Mouse (Mus musculus) small intestine, adult 2 months (tissue): Measurements from ENCODE around the gene Zfp462.

Source experiments
- CTCF ChIP-seq: fragments of 200-500 bp; IDR thresholded peaks from 2 replicates; pipeline ENCODE4 v1.5.1; 2012; ENCODE audit warnings: low read depth, mild to moderate bottlenecking, control low read depth, inconsistent platforms, low read length, moderate library complexity, mixed read lengths; ENCODE audit not compliant: insufficient replicate concordance, insufficient read length; ENCODE audit errors: extremely low read depth
- POLR2A ChIP-seq: fragments of 200-500 bp; IDR thresholded peaks from 2 replicates; pipeline ENCODE4 v1.6.1; 2012; ENCODE audit warnings: low read depth, mild to moderate bottlenecking, control low read depth, inconsistent platforms, low read length, moderate library complexity

- no peak for TF ChIP-seq POLR2A
- no peak for TF ChIP-seq CTCF
Observed at GRCm38 (mm10) chr4:54924306-54924705, 20.5 kb upstream of the Zfp462 start.
